In the genomic region with DNA sequence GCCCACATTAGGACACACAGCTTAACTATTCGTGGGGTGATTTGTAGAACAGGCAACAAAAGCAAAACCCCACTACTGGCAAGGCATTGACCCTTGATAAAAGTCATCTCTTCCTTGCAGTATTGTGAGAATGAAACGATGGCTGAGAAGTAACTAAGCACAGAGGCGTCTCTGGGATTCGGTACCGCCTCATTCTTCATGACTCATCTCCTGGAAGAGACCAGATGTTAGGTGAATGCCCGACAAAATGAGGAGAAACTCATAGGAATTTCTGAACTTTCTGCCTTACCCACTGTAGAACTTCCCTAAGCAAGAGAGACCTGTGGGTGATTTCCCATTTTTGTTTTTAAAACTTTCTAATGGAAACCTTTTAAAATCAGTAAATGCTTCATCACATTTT, we compare ENCODE assay signal across 29 mouse cellular contexts. TPM values are rescaled to one million over a fixed set of nuclear protein-coding genes. Genes with fewer than 3 reads are reported as not detected.
"Had no signal": no experiment of that assay in that cellular context is flagged by ENCODE, and none has a peak within 500 bp of the region (broad histone marks: within the 10 kb centered on the region; RNA-seq: fewer than 3 reads in every experiment).

No protein-coding gene starts in this region.

- DNase-seq: kidney, adult 18-20 months; kidney, adult 9 months; kidney, postnatal 14 days; kidney, postnatal 4 days; liver; liver, postnatal 0 days; lung, postnatal 10 days; lung, postnatal 36 days; right cerebral cortex, postnatal 4 days; thymus, adult 2 months; thymus, postnatal 25 days had no signal

- H3K4me3 ChIP-seq: limb, embryonic 10.5 days; limb, embryonic 13.5 days; lung, embryonic 15.5 days; megakaryocyte, embryonic 14.5 days; midbrain, embryonic 10.5 days; midbrain, embryonic 13.5 days had no signal

- H3K4me1 ChIP-seq: limb, embryonic 10.5 days; limb, embryonic 13.5 days; lung, embryonic 15.5 days; midbrain, embryonic 10.5 days; midbrain, embryonic 13.5 days had no signal

RNA-seq across cellular contexts. Expression of gene Btg4, which starts 18.6 kb away (rescaled TPM):
- total RNA-seq: layer of hippocampus, adult 18-20 months; layer of hippocampus, postnatal 14 days; left cerebral cortex, adult 8-10 months; left cerebral cortex, postnatal 25 days; monocyte, adult 5-6 weeks had no signal
- polyA plus RNA-seq: kidney, embryonic 16.5 days; limb, embryonic 10.5 days; limb, embryonic 13.5 days; liver, embryonic 14.5 days; liver, postnatal 0 days; lung, embryonic 15.5 days; midbrain, embryonic 10.5 days; midbrain, embryonic 13.5 days; midbrain, embryonic 16.5 days; neural tube, embryonic 11.5 days; neural tube, embryonic 14.5 days; stomach, embryonic 14.5 days; stomach, postnatal 0 days; thymus, adult 2 months had no signal

RNA-seq across cellular contexts. Expression of gene Layn, which starts 34.8 kb away (rescaled TPM):
- total RNA-seq: monocyte, adult 5-6 weeks had no signal

RNA-seq across cellular contexts. Expression of gene 4833427G06Rik, which starts 59.7 kb away (rescaled TPM):
- total RNA-seq: left cerebral cortex, postnatal 25 days; monocyte, adult 5-6 weeks had no signal
- polyA plus RNA-seq: kidney, embryonic 16.5 days; limb, embryonic 13.5 days; liver, embryonic 14.5 days; liver, postnatal 0 days; midbrain, embryonic 10.5 days; neural tube, embryonic 11.5 days; stomach, embryonic 14.5 days; stomach, postnatal 0 days; thymus, adult 2 months had no signal
